Mouse (Mus musculus): Measurements from ENCODE around the gene Siah3. TPM values are rescaled to one million over a fixed set of nuclear protein-coding genes. Genes with fewer than 3 reads are reported as not detected.
A peak's percentile ranks its signal among the peaks of the same experiment; 100 is the strongest.

The Siah3 gene
- polyA plus RNA-seq (2016; fragmentation: Nextera tagmentation; extraction: Ambion mirVana): 0.08 and 0.15 TPM in 2 replicates

GRCm38 (mm10) chr14:75455743-75456421 is at the start of gene Siah3:
Gene Siah3 (plus strand): TSS chr14:75455982.
- H3K4me3 ChIP-seq (replicated peaks): peak within 1 kb of the TSS; percentile 37
- 23% methylated on average over 18 of the region's 18 CpGs for WGBS
- no peaks in the 10 kb centered on the region for H3K9me3 ChIP-seq
- no peaks in the 10 kb centered on the region for H3K36me3 ChIP-seq
- H3K4me2 ChIP-seq: peak within 1 kb of the TSS; percentile 73
- ATAC-seq (ENCODE audit: insufficient number of reproducible peaks, insufficient read depth, low FRiP score, low TSS enrichment, low read depth): no peak
- H3K9ac ChIP-seq (replicated peaks): no peak within 1 kb of the TSS
- peaks cover 34% of the 10 kb centered on the region for H3K27me3 ChIP-seq
- no peak within 1 kb of the TSS for H3K27ac ChIP-seq
- H3K4me1 ChIP-seq (replicated peaks): peaks cover 35% of the 10 kb centered on the region

DNA sequence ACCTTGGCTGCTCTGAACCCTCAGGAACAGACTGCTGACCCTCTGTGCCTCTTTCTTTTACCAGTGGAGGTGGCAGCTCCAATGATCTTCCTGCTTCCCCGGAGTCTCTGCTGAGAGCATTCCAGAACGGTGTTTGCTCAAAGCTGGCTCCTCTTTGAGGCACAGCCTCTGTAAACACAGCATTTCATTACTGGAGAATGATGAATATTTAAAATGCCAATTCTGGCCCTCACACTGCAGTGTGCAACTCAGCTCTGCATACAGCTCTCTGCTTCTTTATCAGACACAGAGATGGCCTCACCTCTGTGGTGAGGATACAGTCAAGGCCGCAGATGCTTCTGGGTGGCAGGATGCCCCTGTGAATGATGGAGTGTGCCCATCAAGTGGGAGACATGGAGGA is 46.0 kb upstream of the Siah3 start:
- no peak for ATAC-seq (ENCODE audit: insufficient number of reproducible peaks, insufficient read depth, low FRiP score, low TSS enrichment, low read depth)
- H3K9ac ChIP-seq (replicated peaks): no peak overlapping the region
- H3K9me3 ChIP-seq: no peaks in the 10 kb centered on the region
- no peaks in the 10 kb centered on the region for H3K27me3 ChIP-seq
- H3K36me3 ChIP-seq: no peaks in the 10 kb centered on the region
- H3K27ac ChIP-seq: no peak overlapping the region
- no peaks in the 10 kb centered on the region for H3K4me1 ChIP-seq (replicated peaks)
- no peak overlapping the region for H3K4me2 ChIP-seq
- WGBS: 82% methylated on average over 3 of the region's 3 CpGs
- H3K4me3 ChIP-seq (replicated peaks): no peak overlapping the region

- H3K36me3 ChIP-seq: no peaks in the 10 kb centered on the region
- no peak overlapping the region for H3K4me2 ChIP-seq
- H3K9ac ChIP-seq (replicated peaks): no peak overlapping the region
- ATAC-seq (ENCODE audit: insufficient number of reproducible peaks, insufficient read depth, low FRiP score, low TSS enrichment, low read depth): no peak
- no peaks in the 10 kb centered on the region for H3K27me3 ChIP-seq
- H3K4me1 ChIP-seq (replicated peaks): no peaks in the 10 kb centered on the region
- no peak overlapping the region for H3K27ac ChIP-seq
- H3K4me3 ChIP-seq (replicated peaks): no peak overlapping the region
- WGBS: 83% methylated on average over 4 of the region's 4 CpGs
- H3K9me3 ChIP-seq: no peaks in the 10 kb centered on the region
Observed at GRCm38 (mm10) chr14:75410392-75410791, 45.4 kb upstream of the Siah3 start.

DNA sequence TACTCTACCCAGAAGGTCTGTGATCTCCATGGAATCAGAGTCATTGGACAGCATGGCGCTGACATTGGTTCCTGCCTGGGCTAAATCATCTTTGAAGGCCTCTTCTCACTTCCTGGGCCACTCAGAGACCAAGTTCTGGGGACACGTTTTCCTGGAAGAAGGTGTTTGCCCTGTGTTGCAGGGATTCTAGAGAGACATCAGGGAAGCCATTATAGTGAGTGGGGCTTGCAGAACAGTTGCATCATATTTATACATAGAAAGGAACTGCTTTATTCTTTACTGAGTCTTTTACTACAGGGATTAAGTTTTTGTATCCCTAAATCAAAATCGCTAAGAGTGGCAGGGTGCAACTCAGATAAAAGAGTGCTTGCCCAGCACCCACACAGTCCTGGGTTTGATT is 37.1 kb upstream of the Siah3 start:
- 83% methylated on average over 3 of the region's 3 CpGs for WGBS
- Histone ChIP-seq H3K27me3 (no peaks in the 10 kb centered on the region), H3K27ac (no peak overlapping the region), H3K9me3 (no peaks in the 10 kb centered on the region), H3K36me3 (no peaks in the 10 kb centered on the region), H3K4me3 (replicated peaks) (no peak overlapping the region), H3K9ac (replicated peaks) (no peak overlapping the region), H3K4me2 (no peak overlapping the region), H3K4me1 (replicated peaks) (no peaks in the 10 kb centered on the region)
- no peak for ATAC-seq (ENCODE audit: insufficient number of reproducible peaks, insufficient read depth, low FRiP score, low TSS enrichment, low read depth)

GRCm38 (mm10) chr14:75419876-75420275 is 35.9 kb upstream of the Siah3 start:
- H3K4me1 ChIP-seq (replicated peaks): no peaks in the 10 kb centered on the region
- no peak overlapping the region for H3K9ac ChIP-seq (replicated peaks)
- no peaks in the 10 kb centered on the region for H3K9me3 ChIP-seq
- WGBS: 89% methylated on average over 7 of the region's 7 CpGs
- H3K4me3 ChIP-seq (replicated peaks): no peak overlapping the region
- no peak for ATAC-seq (ENCODE audit: insufficient number of reproducible peaks, insufficient read depth, low FRiP score, low TSS enrichment, low read depth)
- H3K27ac ChIP-seq: no peak overlapping the region
- no peaks in the 10 kb centered on the region for H3K36me3 ChIP-seq
- H3K4me2 ChIP-seq: no peak overlapping the region
- H3K27me3 ChIP-seq: no peaks in the 10 kb centered on the region

DNA sequence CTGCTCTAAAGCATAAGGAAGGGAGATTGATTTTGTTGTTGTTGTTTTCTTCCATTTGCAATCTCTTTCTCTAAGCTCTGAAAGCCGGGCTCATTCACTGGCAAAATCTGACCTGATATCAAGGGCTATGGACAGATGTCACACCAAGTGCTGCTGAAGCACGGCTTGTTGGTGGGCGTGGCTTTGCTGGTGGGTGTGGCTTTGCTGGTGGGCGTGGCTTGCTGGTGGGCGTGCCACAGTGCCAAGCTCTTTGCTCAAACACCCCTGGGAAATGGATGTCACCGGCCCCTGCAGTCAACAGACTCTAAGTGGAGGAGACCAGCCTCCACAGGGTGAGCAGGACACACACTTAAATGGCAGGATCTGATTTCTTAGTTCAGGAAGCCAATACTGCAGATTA is 35.0 kb upstream of the Siah3 start:
- ATAC-seq (ENCODE audit: insufficient number of reproducible peaks, insufficient read depth, low FRiP score, low TSS enrichment, low read depth): no peak
- Histone ChIP-seq H3K4me3 (replicated peaks) (no peak overlapping the region), H3K27me3 (no peaks in the 10 kb centered on the region), H3K4me2 (no peak overlapping the region), H3K4me1 (replicated peaks) (no peaks in the 10 kb centered on the region), H3K9ac (replicated peaks) (no peak overlapping the region), H3K36me3 (no peaks in the 10 kb centered on the region), H3K27ac (no peak overlapping the region), H3K9me3 (no peaks in the 10 kb centered on the region)
- WGBS: 59% methylated on average over 6 of the region's 6 CpGs

GRCm38 (mm10) chr14:75431173-75431786 is 24.5 kb upstream of the Siah3 start:
- ATAC-seq (ENCODE audit: insufficient number of reproducible peaks, insufficient read depth, low FRiP score, low TSS enrichment, low read depth): no peak
- WGBS: 92% methylated on average over 7 of the region's 8 CpGs
- Histone ChIP-seq H3K4me2 (no peak overlapping the region), H3K4me3 (replicated peaks) (no peak overlapping the region), H3K27ac (no peak overlapping the region), H3K27me3 (no peaks in the 10 kb centered on the region), H3K9me3 (no peaks in the 10 kb centered on the region), H3K4me1 (replicated peaks) (no peaks in the 10 kb centered on the region), H3K36me3 (no peaks in the 10 kb centered on the region), H3K9ac (replicated peaks) (no peak overlapping the region)

DNA sequence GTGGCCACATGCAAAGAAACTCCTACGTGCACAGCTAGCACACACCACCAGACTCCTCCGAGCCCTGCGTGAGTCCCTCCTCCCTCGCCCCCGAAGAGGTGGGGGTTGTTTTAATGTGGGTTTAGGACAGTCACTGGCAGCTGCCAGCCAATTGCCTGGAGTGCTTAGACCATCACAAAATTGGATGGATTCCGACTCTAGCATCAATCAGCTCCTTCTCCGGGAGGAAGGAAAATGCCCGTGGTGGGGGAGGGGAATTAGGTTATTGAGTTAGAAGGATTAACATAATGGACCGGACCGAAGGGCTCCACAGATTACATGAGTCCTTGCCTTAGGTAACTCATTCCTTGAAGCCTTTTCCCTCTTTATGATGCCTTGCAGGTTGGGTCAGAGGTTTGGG is 22.9 kb upstream of the Siah3 start:
- Histone ChIP-seq H3K4me3 (replicated peaks) (no peak overlapping the region), H3K27ac (no peak overlapping the region), H3K9ac (replicated peaks) (no peak overlapping the region), H3K4me2 (no peak overlapping the region), H3K9me3 (no peaks in the 10 kb centered on the region), H3K27me3 (no peaks in the 10 kb centered on the region), H3K36me3 (no peaks in the 10 kb centered on the region), H3K4me1 (replicated peaks) (no peaks in the 10 kb centered on the region)
- WGBS: 69% methylated on average over 10 of the region's 10 CpGs
- no peak for ATAC-seq (ENCODE audit: insufficient number of reproducible peaks, insufficient read depth, low FRiP score, low TSS enrichment, low read depth)

DNA sequence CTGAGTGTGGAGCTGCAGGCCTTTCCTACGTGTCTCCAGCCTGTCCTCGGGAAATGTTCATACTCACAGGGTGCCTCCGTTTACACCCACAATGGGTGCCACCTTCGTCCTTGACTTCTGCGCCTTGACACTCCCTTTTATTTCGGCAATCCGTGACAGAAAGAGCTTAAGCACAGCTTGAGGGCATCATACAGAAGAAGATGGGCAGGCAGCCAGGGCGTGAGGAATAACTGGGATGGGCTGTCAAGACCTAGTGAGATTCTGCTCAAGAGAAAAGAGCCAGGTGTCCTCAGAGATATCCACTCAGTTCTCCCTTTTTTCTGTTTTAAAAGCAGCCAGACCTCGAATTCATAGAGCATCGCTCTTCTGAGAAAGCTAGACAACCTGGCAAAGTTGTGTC is 21.2 kb upstream of the Siah3 start:
- H3K4me1 ChIP-seq (replicated peaks): no peaks in the 10 kb centered on the region
- 86% methylated on average over 10 of the region's 10 CpGs for WGBS
- no peak for ATAC-seq (ENCODE audit: insufficient number of reproducible peaks, insufficient read depth, low FRiP score, low TSS enrichment, low read depth)
- H3K4me3 ChIP-seq (replicated peaks): no peak overlapping the region
- no peaks in the 10 kb centered on the region for H3K36me3 ChIP-seq
- H3K27ac ChIP-seq: no peak overlapping the region
- no peaks in the 10 kb centered on the region for H3K27me3 ChIP-seq
- no peak overlapping the region for H3K4me2 ChIP-seq
- no peaks in the 10 kb centered on the region for H3K9me3 ChIP-seq
- no peak overlapping the region for H3K9ac ChIP-seq (replicated peaks)

GRCm38 (mm10) chr14:75444486-75445105 is 11.2 kb upstream of the Siah3 start:
- no peak for ATAC-seq (ENCODE audit: insufficient number of reproducible peaks, insufficient read depth, low FRiP score, low TSS enrichment, low read depth)

DNA sequence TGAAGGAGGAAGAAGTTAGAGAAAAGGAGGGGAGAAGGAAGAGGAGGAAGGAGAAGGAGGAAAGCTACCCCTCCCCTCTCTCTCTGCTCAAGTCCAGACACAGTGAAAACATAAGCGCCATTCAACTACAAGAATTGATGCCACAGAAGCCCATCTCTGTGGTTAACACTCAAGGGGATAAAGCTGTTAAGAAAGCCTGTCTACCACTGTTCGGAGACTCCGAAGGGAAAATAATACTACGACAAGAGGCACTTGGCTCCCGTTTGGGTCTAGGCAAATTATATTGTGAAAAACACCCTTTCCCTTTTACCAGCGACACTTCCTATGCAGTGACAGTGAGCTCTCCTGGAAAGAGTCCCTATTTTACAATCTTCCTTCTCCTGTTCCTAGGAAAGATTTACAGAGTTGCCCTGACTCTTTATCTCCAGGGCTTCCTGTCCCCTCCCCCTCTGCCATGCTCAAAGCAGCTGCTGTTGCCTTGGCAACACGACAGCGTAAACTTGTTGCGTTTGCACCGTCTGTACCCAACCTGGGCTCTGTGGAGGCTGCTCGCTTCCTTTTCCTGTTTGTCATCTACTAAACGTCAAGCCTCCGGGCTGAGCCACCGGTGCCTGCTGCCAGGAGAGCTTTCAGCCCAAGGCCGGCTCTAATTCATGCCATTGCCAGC is 10.4 kb upstream of the Siah3 start:
- Histone ChIP-seq H3K9ac (replicated peaks) (0 out of 2 replicates have a peak overlapping the region, but pooled peaks have one; percentile 31), H3K27me3 (no peaks in the 10 kb centered on the region), H3K9me3 (no peaks in the 10 kb centered on the region), H3K4me3 (replicated peaks) (peak overlapping the region; percentile 34), H3K4me1 (replicated peaks) (peaks cover 12% of the 10 kb centered on the region), H3K4me2 (peak overlapping the region; percentile 62), H3K36me3 (no peaks in the 10 kb centered on the region), H3K27ac (no peak overlapping the region)
- no peak; the same call in 1 of the 2 replicates for ATAC-seq (ENCODE audit: insufficient number of reproducible peaks, insufficient read depth, low FRiP score, low TSS enrichment, low read depth)
- 7% methylated on average over 15 of the region's 15 CpGs for WGBS

More at GRCm38 (mm10) chr14:75444486-75445105, 11.2 kb upstream of the Siah3 start:
- WGBS: 79% methylated on average over 11 of the region's 11 CpGs
- H3K4me1 ChIP-seq (replicated peaks): peaks cover 12% of the 10 kb centered on the region
- H3K9me3 ChIP-seq: no peaks in the 10 kb centered on the region
- no peak overlapping the region for H3K4me3 ChIP-seq (replicated peaks)
- H3K9ac ChIP-seq (replicated peaks): no peak overlapping the region
- no peak overlapping the region for H3K27ac ChIP-seq
- H3K27me3 ChIP-seq: no peaks in the 10 kb centered on the region
- no peaks in the 10 kb centered on the region for H3K36me3 ChIP-seq
- H3K4me2 ChIP-seq: no peak overlapping the region

All from limb, embryonic 12.5 days (tissue).